Mouse (Mus musculus) activated CD4-positive, CD25-positive, alpha-beta regulatory T cell, adult 9 weeks (primary cell): ENCODE results near the gene Ly86. TPM values are rescaled to one million over a fixed set of nuclear protein-coding genes. Genes with fewer than 3 reads are reported as not detected.

Experiments
- polyA plus RNA-seq: library from polyadenylated mRNA; unstranded; fragments of 100-300 nt; shearing (Covaris generic); gene quantifications from one replicate; pipeline ENCODE4 v1.2.1, GENCODE M21; 2017

Ly86 gene
- polyA plus RNA-seq, result 2.6 TPM

GRCm38 (mm10) chr13:37344909-37345772, at the start of gene Ly86:
TSS of gene Ly86 (plus strand) at chr13:37345208.

